Mouse (Mus musculus): ENCODE data around the gene Gm28539. TPM values are rescaled to one million over a fixed set of nuclear protein-coding genes. Genes with fewer than 3 reads are reported as not detected.

Gene Gm28539
- polyA plus RNA-seq (2014; fragmentation: Illumina TruSeq; extraction: RNeasy Lipid Tissue Mini Kit (QIAGEN cat#74804); ENCODE audit: low read depth, low replicate concordance), result not detected

GRCm38 (mm10) chr16:18836468-18837208, at the start of gene Gm28539, which contains the start of gene 2510002D24Rik:
TSS of gene Gm28539 (plus strand) at chr16:18836584.
TSS of gene 2510002D24Rik (plus strand) at chr16:18836578.

GRCm38 (mm10) chr16:18811468-18812384, 24.7 kb upstream of the Gm28539 start, which contains the start of the genes Ufd1 and Cdc45:
TSS of gene Ufd1 (plus strand) at chr16:18811779.
TSS of gene Cdc45 (minus strand) at chr16:18811987.

GRCm38 (mm10) chr16:18876442-18877308, 40.3 kb downstream of the Gm28539 start, which contains the start of the genes Mrpl40 and Hira:
TSS of gene Mrpl40 (minus strand) at chr16:18876862.
TSS of gene Hira (plus strand) at chr16:18877037.

Other genes with a start within 250 kb of the Gm28539 start
- 0.35 TPM for gene Tbx1, start 245.9 kb upstream of the Gm28539 start, polyA plus RNA-seq (2014; fragmentation: Illumina TruSeq; extraction: RNeasy Lipid Tissue Mini Kit (QIAGEN cat#74804); ENCODE audit: low read depth, low replicate concordance)
- gene Gp1bb, start 214.2 kb upstream of the Gm28539 start, polyA plus RNA-seq (2014; fragmentation: Illumina TruSeq; extraction: RNeasy Lipid Tissue Mini Kit (QIAGEN cat#74804); ENCODE audit: low read depth, low replicate concordance), result not detected
- gene Gm49601, start 210.2 kb upstream of the Gm28539 start, polyA plus RNA-seq (2014; fragmentation: Illumina TruSeq; extraction: RNeasy Lipid Tissue Mini Kit (QIAGEN cat#74804); ENCODE audit: low read depth, low replicate concordance), result 2.0 TPM
- 1.5 TPM for gene Sept5, start 206.6 kb upstream of the Gm28539 start, polyA plus RNA-seq (2014; fragmentation: Illumina TruSeq; extraction: RNeasy Lipid Tissue Mini Kit (QIAGEN cat#74804); ENCODE audit: low read depth, low replicate concordance)
- not detected for gene Cldn5, start 59.7 kb upstream of the Gm28539 start, polyA plus RNA-seq (2014; fragmentation: Illumina TruSeq; extraction: RNeasy Lipid Tissue Mini Kit (QIAGEN cat#74804); ENCODE audit: low read depth, low replicate concordance)
- 81.4 TPM for gene Ufd1, start 24.8 kb upstream of the Gm28539 start, polyA plus RNA-seq (2014; fragmentation: Illumina TruSeq; extraction: RNeasy Lipid Tissue Mini Kit (QIAGEN cat#74804); ENCODE audit: low read depth, low replicate concordance)
- 2.7 TPM for gene Cdc45, start 24.6 kb upstream of the Gm28539 start, polyA plus RNA-seq (2014; fragmentation: Illumina TruSeq; extraction: RNeasy Lipid Tissue Mini Kit (QIAGEN cat#74804); ENCODE audit: low read depth, low replicate concordance)
- gene 2510002D24Rik, start within 50 bp of the Gm28539 start, polyA plus RNA-seq (2014; fragmentation: Illumina TruSeq; extraction: RNeasy Lipid Tissue Mini Kit (QIAGEN cat#74804); ENCODE audit: low read depth, low replicate concordance), result 12.2 TPM
- 52.5 TPM for gene Mrpl40, start 40.3 kb downstream of the Gm28539 start, polyA plus RNA-seq (2014; fragmentation: Illumina TruSeq; extraction: RNeasy Lipid Tissue Mini Kit (QIAGEN cat#74804); ENCODE audit: low read depth, low replicate concordance)
- 18.1 TPM for gene Hira, start 40.5 kb downstream of the Gm28539 start, polyA plus RNA-seq (2014; fragmentation: Illumina TruSeq; extraction: RNeasy Lipid Tissue Mini Kit (QIAGEN cat#74804); ENCODE audit: low read depth, low replicate concordance)